Mouse (Mus musculus) activated CD4-positive, CD25-positive, alpha-beta regulatory T cell, adult 4 months (primary cell): ENCODE measurements around the gene Sipa1l1. TPM values are rescaled to one million over a fixed set of nuclear protein-coding genes. Genes with fewer than 3 reads are reported as not detected.

Experiments
- ATAC-seq: one replicate; pipeline ENCODE4 v1.8.0; 2017
- polyA plus RNA-seq, 2 experiments: library from polyadenylated mRNA; unstranded; fragments of 100-300 nt; shearing (Covaris generic); gene quantifications; one replicate each; pipeline ENCODE4 v1.2.1; 2017

The Sipa1l1 gene
- polyA plus RNA-seq, 2 experiments from 2014 or later = 23.4 to 29.9 TPM

DNA sequence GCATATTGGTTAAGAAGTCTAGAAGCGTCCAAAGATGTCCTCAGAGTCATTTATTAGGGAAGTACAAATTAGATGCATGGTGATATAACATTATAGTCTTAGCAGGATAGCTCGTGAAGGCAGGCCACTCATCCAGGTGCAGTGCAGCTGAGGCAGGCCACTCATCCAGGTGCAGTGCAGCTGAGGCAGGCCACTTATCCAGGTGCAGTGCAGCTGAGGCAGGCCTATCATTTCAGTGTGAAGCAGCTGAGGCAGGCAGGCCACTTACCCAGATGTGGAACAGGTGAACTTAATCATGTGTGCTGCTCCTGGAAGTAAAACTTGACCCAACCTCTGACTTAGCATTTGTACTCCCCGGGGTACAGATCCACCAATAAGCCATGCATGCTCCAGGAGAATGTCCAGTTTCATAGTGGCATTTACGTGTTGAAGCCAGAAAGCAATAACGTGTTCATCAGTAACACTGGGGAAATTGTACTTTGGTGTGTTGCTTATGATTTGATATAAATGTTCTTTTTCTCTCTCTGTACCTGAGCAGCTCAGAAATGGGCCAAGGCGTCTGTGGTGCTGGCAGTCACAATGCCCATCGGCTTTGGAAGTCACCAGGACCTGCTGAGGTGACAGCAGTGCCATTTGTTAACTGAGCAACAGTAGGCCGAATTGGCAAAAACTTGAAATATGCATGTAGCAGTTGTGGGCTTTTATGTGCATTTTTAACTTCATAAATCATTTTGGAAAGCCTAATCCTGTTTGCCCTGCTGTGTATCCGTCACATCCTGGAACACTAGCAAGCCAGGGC is 129.7 kb downstream of the Sipa1l1 start:
- no peak for ATAC-seq

DNA sequence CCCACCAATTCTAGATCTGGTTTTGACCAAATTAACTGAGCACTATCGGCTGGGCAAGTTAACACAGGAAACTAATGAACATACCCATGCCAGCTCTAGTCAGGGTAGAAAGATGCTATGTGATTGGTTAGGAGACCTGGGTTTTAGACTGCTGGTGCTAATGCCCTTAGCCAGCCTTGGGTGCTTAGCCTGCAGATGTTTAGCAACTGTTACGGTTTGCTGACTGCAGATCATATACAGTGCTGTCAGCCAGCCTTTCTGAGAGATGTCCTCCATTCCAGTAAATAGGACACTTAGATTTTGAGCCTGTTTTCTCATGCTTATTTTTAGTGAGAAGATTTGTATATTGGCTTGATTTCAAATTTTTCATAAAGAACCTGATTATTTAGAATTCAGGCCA is 135.0 kb downstream of the Sipa1l1 start:
- no peak for ATAC-seq

DNA sequence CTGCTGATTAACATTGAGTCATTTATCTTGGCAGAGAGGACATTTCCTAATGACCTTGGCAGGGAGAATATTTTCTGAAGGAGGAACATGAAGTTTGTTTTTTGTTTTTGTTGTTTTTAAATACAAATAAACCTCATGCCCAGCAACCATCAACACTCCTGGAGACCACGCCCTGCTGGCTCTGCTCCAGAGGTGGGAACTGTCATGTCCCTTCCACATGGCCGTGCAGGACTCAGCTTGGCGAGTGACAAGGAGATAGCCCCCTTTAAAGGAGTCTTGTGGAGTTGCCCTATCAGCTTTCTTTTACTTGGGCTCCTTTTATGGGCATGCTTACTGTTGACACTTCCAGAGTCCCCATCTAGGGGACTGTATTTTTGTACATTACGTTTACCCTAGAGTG is 136.9 kb downstream of the Sipa1l1 start:
- no peak for ATAC-seq

DNA sequence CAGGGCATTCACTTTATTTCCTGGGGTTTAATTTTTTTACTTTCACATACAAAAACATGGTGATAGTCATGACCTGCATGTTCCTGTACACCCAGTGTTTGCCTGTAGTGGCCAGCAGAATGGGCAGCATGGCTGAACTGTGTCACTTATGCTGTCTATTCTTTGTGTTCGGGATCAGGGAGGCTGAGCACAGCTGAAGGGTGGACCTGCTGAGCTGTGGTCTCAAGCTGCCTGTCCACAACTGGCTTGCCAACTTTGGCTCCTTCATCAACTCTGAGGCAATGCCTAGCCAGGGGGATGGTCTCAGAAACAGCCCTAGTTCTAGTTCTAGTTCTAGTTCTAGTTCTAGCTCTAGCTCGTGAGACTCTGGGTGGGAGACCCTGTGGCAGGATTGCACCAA is 142.5 kb downstream of the Sipa1l1 start:
- ATAC-seq = no peak

DNA sequence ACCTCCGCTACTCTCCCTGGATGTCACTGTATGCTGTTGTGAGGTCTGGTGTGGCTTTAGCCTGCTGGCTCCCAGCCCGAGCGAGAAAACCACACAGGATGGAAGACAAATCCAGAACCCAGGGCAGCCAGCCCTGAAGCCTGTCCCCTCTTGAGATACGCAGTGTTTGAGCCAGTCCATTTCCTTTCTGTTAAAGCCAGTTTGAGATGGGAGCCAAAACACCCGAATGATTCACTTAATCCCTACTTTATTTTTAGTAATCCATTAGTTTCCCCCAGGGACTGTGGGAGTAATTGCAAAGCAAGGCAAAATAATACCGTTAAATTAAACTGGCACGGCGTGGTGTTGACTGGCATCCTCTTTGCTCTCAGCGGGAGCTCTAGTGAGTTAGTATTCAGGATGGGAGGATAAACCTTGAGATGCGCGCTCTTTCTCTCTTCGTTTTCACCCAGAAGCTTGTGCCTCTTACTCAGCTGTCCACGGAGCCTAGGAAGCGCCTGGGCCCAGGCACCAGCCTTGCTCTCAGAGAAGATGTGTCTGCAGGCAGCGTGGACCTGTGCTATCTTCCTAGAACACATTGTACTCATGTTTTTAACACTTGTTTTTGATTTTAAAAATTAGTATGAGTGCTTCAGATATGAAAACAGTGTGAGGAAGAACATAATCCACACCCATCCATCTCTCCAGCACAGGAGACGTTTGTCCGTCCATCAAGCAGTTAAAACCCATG is 143.1 kb downstream of the Sipa1l1 start:
- no peak for ATAC-seq

DNA sequence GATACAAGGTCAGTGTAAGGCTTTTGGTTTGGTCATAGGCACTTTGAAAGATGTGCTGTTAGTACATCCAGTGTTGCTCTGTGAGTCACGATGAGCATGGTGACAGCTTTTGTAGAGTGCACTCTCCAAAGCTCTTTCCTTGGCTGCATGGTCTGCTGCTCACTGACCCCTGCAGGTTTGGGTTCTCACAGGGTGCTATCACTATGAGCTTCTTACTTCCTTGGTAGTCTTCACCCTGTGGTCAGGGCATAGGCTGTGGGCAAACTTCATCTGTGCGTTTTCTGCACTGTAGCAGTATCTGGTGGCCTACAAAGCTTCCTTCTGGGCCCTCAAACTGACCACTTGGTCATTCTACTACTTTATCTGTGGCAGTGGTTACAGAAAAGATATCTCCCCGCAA is 144.0 kb downstream of the Sipa1l1 start:
- ATAC-seq = no peak

DNA sequence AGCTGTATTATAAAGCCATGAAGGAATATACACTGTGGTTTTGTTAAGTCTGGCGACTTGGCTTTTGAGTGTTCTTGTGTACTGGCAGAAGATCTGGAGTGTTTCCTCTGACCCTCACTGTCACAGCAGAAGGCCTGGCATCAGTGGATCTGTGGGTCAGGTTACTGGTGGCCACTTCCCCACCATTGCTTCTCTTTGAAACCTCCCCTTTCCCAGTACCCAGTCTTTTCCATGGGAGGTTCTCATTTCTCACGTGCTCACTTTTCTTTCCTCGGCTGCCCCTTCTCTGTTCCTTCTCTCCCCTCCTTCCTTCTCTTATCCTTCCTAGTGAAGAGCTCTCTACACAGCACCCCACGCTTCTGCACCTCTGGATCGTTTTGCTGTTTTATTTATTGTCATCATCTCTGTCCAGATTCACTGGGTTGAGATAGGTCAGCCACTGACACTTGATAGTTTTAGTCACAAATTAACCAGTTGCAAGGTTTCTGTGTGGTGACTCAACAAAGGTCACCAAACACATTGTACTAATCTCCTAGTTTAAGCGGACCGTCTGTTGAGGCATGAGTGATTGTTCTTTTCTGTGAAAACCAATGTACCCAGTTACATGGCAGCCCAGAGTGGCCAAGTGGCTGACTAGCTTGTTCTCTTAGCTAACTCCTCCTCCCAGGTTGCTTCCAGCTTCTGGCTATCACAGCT is 150.5 kb downstream of the Sipa1l1 start:
- no peak for ATAC-seq

DNA sequence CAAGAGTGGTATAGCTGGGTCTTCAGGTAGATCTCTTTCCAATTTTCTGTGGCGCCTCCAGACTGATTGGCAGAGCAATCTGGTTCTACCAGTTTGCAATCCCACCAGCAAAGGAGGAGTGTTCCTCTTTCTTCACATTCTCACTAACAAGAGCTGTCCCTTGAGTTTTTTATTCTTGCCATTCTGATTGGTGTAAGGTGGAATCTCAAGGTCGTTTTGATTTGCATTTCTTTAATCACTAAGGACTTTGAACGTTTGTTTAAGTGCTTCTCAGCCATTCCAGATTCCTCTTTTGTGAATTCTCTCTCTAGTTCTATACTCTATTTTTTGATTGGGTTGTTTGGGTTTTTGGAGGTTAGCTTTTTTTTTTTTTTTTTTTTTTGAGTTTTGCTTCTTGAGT is 151.1 kb downstream of the Sipa1l1 start:
- ATAC-seq = no peak

DNA sequence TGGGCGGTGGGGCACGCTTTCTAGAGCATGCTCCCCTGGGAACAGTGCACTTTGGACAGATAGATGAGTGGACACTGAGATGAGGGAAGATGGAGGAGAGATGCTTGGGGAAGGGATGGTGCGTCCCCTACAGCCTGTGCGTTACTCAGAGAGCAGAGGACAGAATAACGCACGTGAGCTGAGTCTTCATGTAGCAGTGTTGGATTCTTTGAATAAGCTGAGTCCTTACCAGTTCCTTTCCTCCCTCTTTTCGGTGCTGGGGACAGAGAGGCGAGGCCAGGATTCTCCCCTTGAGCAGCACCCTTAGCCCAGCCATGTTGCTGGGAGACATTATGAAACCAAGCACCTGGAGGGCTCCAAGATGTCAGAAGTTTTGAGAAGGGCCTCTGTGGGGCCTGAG is 152.3 kb downstream of the Sipa1l1 start:
- ATAC-seq = no peak

DNA sequence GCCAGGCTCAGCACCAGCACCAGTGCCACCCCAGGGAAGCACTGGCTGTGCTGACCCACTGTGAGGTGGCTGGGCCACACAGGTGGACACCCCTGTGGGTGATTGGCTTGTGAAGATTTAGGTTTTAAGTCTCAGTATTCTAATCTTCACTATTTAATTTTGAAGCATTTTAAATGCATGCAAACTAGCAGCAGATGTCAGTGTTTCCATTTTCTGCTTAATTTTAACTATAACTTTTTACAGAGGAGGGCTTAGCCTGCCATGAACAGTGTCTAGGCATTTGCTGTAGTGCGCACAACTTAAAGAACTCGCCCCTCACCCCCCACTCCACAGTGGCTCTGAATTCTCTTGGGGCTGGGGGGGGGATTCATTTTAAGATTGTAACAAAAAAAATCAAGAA is 152.7 kb downstream of the Sipa1l1 start:
- ATAC-seq = no peak

DNA sequence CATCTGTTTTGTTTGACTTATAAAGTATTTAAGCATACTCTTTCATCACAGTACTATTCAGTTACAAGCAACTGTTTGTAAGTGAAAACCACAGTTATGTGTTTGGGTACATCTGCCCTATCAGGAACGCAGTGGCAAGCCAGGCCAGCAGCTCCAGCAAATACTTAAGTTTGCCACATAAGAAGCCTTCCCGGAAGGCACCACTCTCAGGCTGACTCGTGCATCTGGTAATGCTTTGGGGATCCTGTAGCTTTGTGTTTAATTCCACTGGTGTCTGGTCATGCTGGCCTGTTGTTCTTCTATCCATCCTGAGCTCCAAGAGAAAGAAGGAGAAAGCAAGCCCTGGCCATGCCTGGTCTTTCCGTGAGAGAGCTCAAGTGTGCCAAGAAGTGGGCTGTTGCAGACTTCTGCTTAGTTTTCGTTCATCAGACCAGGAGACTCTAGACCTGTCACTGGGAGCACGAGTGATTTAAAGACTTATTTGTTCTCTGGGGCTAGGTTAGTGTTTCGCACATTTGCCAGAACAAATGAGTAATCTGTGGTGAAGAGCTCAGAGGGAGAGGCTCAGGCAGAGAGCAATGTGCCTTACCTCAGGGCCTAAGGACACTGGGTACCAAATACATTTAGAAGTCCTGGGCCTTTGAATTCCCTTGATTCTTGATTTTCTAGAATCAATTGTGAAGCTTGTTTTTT is 153.8 kb downstream of the Sipa1l1 start:
- no peak for ATAC-seq

DNA sequence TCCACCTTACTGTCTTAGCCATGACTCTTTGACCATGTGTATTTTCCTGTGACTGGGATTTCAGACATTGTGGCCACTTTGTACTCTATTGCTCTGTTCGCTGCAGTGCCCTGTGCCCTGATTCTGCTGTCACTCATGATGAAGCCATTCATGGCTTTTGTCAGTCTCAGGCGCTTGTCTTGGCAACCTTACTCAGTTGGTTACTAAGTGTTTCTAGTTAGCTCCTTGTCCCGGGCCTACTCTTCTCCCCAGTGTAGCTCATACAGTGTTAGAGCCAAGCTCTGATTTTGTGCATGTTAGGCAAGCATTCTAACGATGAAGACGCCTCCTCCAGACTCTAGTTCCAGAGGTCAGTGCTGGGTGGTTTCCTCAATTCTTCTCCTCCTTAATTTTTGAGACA is 155.5 kb downstream of the Sipa1l1 start:
- ATAC-seq = no peak

DNA sequence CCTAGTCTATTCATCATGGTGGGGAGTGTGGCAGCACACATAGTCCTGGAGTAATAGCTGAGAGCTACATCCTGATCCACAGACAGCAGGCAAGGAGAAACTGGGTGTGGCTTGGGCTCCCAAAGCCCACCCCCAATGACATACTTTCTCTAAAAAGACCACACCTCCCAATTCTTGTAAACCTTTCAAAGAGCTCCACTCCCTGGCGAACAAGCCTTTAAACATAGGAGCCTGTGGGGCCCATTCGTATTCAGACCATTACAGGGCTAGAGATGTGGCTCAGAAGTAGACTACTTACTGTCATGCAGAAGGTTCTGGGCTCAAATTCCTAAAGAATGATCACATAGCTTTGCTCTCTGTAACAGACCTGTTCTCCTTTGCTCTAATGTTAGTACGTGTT is 156.4 kb downstream of the Sipa1l1 start:
- ATAC-seq = no peak

DNA sequence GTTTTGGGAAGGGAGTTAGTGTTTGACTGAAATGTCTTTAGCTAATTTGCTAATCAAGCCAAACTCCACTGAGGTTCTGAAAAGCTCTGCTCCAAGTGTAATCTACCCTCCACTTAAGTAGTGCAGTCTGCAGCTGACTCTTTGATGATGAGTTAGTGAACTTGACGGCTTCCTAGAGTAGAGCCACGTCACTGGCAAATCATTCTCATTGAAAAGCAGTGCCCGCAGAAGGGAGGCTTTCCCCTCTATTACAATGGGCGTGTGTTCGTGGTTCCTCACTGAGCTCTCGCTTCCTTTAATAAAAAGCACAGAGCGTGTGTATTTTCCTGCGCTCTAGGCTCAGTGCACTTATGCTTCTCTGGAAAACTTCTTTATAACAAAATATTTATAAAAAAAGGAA is 157.3 kb downstream of the Sipa1l1 start:
- ATAC-seq = peak; percentile 65

DNA sequence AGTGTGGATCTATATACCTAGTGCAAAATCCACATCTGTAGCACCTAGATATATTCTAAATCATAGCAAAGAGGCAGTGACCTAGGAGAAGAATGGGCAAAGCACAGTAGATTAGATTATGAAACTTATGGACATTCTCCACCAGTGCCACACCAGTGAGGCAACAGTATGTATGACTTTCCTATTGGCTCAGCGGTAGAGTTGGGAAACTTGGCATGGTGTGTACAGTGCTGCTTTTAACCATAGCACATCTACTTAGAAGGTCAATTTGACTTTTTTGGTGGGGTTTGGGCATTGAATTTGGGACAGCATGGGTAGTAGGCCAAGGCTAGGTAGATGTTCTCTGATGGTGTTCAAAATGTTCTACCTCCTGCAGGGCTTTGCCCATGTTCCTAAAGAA is 159.0 kb downstream of the Sipa1l1 start:
- no peak for ATAC-seq

DNA sequence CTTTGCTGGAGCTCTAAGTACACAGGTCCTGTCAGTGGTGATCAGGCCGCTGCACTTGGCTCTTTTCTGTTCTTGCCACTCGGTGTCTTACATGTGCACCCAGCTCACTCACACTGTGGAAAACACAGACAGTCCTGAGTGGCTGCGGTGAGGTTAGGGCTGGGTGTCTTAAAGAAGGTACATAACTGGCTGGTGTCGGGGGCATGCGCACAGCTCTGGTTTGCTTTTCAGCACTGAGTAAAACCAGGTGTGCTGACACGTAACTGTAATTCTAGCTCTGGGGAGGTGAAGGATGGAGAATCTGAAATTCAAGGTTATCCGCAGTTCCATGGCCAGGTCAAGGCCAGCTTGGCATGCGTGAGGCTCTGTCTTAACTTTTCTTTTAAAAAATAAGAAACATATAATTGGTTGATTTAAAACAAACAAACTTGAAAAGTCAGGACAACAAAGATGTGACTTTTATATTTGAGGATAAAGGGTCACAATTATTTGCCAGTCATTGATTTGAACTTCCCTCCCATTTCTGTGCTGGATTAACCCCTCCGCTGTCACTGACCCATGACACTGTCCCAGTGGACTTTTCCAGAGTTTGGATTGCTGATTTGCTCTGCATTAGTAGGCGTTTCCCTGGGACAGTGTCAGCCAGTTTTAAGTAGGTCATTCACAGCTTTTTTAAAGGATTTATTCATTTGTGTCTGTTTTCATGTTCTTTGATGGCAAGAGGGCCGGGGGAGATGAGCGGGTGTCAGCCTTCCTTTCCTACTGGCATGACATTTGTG is 163.9 kb downstream of the Sipa1l1 start:
- ATAC-seq = no peak

DNA sequence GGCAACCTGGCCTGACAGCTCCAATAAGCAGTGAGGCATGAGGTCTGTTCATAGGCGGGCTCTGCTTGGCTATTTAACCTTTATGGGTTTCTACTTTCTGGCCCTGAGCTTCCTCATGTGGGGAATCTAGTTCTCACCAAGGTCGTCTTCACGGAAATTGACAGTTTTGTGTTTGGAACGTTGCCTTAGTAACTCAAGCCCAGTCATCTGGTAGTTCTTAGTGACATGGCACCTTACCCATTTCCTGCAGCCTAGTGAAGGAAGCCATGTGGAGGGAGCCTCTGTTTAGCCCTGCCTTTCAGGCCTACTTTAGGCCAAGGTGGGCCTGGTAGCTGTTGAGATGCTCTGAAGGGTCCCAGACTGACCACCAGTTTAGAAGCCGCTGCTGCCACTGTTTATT is 164.9 kb downstream of the Sipa1l1 start:
- no peak for ATAC-seq

DNA sequence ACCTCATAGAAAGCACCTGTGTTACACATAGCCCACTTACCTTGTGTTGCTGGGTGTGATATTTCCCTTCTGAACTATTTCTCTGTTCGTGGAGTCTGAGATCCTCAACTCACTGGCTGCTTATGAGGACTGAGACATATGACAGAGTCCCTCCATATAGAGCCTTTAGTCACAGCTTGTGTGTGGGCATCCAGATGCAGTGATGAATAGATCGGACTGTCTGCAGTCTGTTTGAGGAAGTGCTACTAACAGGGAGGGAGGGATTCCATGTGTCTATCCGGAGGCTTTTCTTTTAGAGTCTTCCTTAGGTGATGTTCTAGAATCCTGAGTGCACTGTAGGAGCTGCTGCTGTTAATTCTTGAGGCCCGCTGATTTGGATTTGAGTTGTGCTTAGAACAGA is 165.4 kb downstream of the Sipa1l1 start:
- ATAC-seq = no peak

DNA sequence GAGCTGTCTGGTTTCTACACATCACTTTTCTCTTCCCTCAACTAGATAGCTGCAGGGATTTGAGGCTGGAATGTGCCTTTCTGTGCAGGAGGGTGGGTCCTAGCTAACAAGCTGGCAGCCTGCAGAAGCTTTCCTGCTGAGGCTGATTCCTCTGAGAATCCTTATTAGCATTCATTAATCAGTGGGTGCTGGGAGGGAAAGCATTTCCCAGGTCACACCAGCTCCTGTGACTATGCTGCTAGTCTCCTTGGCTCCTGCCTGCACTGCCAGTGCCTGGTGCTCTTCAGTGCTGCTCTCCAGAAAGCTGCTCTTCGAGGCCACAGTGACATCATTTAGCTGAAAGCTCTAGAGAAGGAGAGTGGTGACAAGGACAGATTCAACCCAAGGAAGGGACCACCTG is 166.0 kb downstream of the Sipa1l1 start:
- ATAC-seq = no peak

DNA sequence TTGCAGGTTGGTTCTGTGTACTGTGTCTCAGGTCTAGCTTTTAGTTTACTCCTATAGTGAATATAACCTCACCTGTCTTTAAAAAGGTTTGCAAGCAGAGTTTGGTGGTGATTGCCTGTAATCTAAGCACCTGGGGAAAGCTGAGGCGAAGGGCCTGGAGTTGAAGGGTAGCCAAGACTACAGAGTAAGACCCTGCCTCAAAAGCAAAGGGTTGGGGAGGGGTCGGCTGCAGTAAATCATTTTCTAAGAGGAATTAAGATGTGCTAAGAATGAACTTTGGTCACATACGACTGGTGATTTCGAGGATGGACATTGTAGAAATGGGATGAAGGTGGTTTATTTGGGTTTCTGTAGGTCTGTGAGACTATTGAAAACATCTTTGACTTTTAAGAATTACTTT is 169.4 kb downstream of the Sipa1l1 start:
- ATAC-seq = no peak

DNA sequence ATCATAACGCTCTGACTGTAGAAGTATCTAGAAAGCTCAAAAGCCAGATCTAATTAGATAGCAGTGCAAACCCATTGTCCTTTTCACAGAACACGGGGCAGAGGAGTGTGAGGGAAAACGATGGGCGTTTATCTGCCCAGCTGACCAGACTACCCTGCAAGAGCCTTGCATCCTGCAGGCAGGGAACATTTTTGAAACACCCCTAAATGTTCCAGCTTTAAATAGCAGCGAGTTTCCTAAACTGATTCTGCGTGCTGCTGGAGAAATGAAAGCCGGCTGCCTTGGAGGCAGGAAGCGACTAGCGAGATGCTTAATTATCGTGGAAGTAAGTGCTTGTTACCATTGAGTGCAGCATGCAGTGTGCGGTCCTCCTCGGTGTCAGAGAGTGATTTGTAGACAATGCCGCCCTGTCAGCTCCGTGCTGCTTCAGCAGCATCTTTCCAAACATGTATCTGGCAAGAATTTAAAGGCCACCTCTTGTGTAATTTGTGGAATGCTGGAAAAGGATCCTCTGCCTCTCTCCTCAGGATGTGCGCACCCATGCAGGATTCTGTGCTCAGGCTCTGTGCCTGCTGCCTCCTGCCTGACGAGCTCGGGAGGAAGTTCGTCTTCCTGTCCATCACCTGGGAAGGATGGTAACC is 170.2 kb downstream of the Sipa1l1 start:
- no peak for ATAC-seq
